Mouse (Mus musculus) hematopoietic multipotent progenitor cell, adult 10-12 weeks (in vitro differentiated cells): ENCODE results near the gene Tmem191c. TPM values are rescaled to one million over a fixed set of nuclear protein-coding genes. Genes with fewer than 3 reads are reported as not detected.

Experiments used
- polyA plus RNA-seq: library from polyadenylated mRNA; stranded (reverse); fragments of >175 nt; gene quantifications from 2 replicates; pipeline ENCODE4 v1.2.3, GENCODE M21; 2012; ENCODE audit warnings: low replicate concordance

Tmem191c gene
- polyA plus RNA-seq, result 17.8 and 50.5 TPM in 2 replicates

DNA sequence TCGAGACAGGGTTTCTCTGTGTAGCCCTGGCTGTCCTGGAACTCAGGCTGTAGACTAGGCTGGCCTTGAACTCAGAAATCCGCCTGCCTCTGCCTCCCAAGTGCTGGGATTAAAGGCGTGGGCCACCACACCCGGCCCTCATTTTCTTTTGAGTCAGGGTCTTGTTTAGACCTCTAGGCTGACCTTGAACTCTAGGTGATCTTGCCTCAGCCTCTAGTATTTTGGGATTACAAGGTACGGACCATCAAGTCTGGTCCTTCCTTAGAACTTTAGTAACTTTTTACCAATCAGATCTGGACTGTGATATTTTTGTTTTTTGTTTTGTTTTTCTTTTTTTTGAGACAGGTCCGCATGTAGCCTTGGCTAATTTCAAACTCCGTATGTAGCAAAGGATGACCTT lies at the start of gene Tmem191c:
Tmem191c (plus strand) TSS at position 357 of the 400 bp plus-strand sequence.

DNA sequence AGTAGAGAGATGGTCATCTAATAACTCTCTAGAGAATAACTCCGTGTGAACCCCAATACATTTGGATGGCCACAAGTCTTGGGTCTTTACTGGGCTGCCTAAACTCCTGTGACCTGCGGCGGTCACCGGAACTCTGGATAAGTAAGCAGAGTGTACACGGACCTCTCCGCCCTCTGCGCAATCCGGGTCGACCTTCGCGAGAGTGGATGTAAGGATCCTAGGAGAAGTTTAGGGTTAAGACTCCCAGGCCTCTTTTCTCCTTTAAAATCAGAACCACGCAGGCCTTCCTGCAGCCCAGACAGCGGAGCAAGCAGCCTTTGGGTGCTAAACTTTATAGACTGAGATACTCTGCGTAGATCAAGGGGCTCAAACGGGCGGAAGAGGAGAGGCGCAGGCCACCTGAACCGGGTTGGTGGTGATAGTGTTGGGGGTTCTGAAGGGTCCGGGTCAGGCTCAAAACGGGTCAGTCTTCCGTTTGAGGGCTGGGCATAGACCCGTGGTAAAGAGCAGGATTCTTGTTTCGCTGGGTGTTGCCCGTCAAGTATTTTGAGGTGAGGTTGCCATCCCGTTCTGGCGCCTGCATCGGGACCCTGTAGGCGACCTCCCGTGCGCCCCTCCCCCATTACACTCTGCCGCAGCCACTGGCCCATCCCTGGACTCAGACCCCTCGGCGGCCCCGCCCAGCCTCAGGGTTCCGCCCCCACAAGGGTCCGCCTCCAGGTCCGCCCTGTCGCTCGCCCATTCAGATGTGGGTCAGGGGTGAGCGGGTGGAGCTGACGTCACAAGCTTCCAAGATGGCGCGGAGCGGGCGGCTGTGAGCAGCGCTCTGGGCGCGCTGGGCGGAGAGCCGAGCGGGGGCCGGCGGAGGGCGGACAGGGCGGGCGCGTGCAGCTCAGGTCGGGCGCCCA lies 42.8 kb upstream of the Tmem191c start, which contains the start of gene Hic2:
Hic2 (plus strand) TSS at position 779 of the 908 bp plus-strand sequence.

DNA sequence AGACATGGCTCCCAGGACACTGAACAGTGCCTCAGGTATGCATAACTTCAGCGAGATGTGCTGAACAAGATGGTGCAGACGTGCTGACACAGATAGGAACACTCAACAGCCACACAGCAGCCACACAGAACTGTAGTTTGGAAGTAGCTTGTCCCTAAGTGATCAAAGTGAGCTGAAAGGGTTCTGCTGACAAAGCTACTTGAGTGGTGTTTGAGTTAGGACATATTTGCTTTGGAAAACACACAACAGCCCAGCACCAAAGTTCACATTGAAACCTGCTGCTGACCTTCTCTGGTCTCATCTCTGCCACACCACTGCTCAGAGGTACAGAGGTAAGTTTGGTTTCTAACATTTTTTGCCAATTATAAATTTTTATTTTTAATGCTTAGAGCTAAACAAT lies 55.2 kb downstream of the Tmem191c start, which contains the start of gene Serpind1:
Serpind1 (plus strand) TSS at position 256 of the 400 bp plus-strand sequence.

Other genes with a start within 250 kb of the Tmem191c start
- 0.42 and 0.83 TPM in 2 replicates for gene Ypel1, start 206.4 kb upstream of the Tmem191c start, polyA plus RNA-seq
- 67.1 and 127 TPM in 2 replicates for gene Ppil2, start 164.8 kb upstream of the Tmem191c start, polyA plus RNA-seq
- gene 2610318N02Rik, start 150.9 kb upstream of the Tmem191c start, polyA plus RNA-seq, result 4.8 and 5.8 TPM in 2 replicates
- 74.0 and 181 TPM in 2 replicates for gene Sdf2l1, start 143.7 kb upstream of the Tmem191c start, polyA plus RNA-seq
- gene Ydjc, start 131.5 kb upstream of the Tmem191c start, polyA plus RNA-seq, result 10.2 and 23.9 TPM in 2 replicates
- gene Ccdc116, start 128.8 kb upstream of the Tmem191c start, polyA plus RNA-seq, result 1.6 and 1.7 TPM in 2 replicates
- 55.2 and 55.9 TPM in 2 replicates for gene Ube2l3, start 73.4 kb upstream of the Tmem191c start, polyA plus RNA-seq
- 0.09 and 0.10 TPM in 2 replicates for gene Rimbp3, start 67.5 kb upstream of the Tmem191c start, polyA plus RNA-seq
- 2.1 and 2.7 TPM in 2 replicates for gene Hic2, start 42.5 kb upstream of the Tmem191c start, polyA plus RNA-seq
- gene Serpind1, start 55.3 kb downstream of the Tmem191c start, polyA plus RNA-seq, result not detected in 2 replicates
- gene Snap29, start 129.9 kb downstream of the Tmem191c start, polyA plus RNA-seq, result 10.6 and 14.6 TPM in 2 replicates
- gene Pi4ka, start 130.2 kb downstream of the Tmem191c start, polyA plus RNA-seq, result 11.3 and 38.5 TPM in 2 replicates
- gene Crkl, start 175.9 kb downstream of the Tmem191c start, polyA plus RNA-seq, result 26.5 and 55.6 TPM in 2 replicates
- not detected in 2 replicates for gene Aifm3, start 213.5 kb downstream of the Tmem191c start, polyA plus RNA-seq
- gene Lztr1, start 232.6 kb downstream of the Tmem191c start, polyA plus RNA-seq, result 31.8 and 40.5 TPM in 2 replicates